Mouse (Mus musculus): Measurements from ENCODE around the gene Gm4881.

Gene Gm4881

GRCm38 (mm10) chr7:24918763-24919323 is 25.5 kb downstream of the Gm4881 start:
- CTCF ChIA-PET, result interaction anchor here in 2 of 4 experiments (0.5 to 1.4 kb wide), 6 partner anchors 12 to 729 kb away, joined by 3 to 5 read pairs (median 3); no protein-coding TSS in a partner anchor

GRCm38 (mm10) chr7:24912480-24912879 is 31.8 kb downstream of the Gm4881 start:
- CTCF ChIA-PET, result interaction anchor here in 1 of 4 experiments (0.6 kb wide), 1 partner anchor 35 kb away, joined by 3 read pairs; no protein-coding TSS in a partner anchor
- POLR2A ChIA-PET, result interaction anchor here in 1 of 4 experiments (1.5 to 3.5 kb wide), 3 partner anchors 22 to 28 kb away, joined by 6 to 20 read pairs (median 8); partner anchors contain the start of gene Rps19

More at GRCm38 (mm10) chr7:24918763-24919323, 25.5 kb downstream of the Gm4881 start:
- POLR2A ChIA-PET, result interaction anchor here in 2 of 4 experiments (1.1 to 2.6 kb wide), 5 partner anchors 14 to 54 kb away, joined by 3 to 9 read pairs (median 5); partner anchors contain the start of gene Rabac1 (in 1 of the 2)

GRCm38 (mm10) chr7:24907211-24907748 is 37.0 kb downstream of the Gm4881 start:
- CTCF ChIA-PET, result interaction anchor here (0.6 to 6.6 kb wide), 19 partner anchors 11 to 306 kb away, joined by 3 to 92 read pairs (median 5); partner anchors contain the start of genes Rabac1 (in 2 of the 4) and Rps19 (in 1 of the 4)
- POLR2A ChIA-PET, result interaction anchor here (0.5 to 14.8 kb wide), 25 partner anchors 8 to 314 kb away, joined by 3 to 436 read pairs (median 5); partner anchors contain the start of genes Rabac1 (in 2 of the 4), Rps19 (in 2 of the 4) and Zfp526 (in 1 of the 4)

GRCm38 (mm10) chr7:24906551-24906950 is 37.7 kb downstream of the Gm4881 start:
- ChIA-PET CTCF (interaction anchor here (0.6 to 6.6 kb wide), 20 partner anchors 12 to 933 kb away, joined by 3 to 92 read pairs (median 6); partner anchors contain the start of genes Rabac1 (in 2 of the 4), Rps19 (in 1 of the 4) and Vmn1r181 (in 1 of the 4)), POLR2A (interaction anchor here (0.6 to 14.8 kb wide), 24 partner anchors 8 to 315 kb away, joined by 3 to 436 read pairs (median 4); partner anchors contain the start of genes Rps19 (in 3 of the 4), Rabac1 (in 2 of the 4) and Zfp526 (in 1 of the 4))

GRCm38 (mm10) chr7:24904936-24905335 is 39.4 kb downstream of the Gm4881 start:
- ChIA-PET POLR2A (interaction anchor here (0.7 to 14.8 kb wide), 20 partner anchors 9 to 497 kb away, joined by 3 to 436 read pairs (median 8); partner anchors contain the start of genes Rabac1 (in 2 of the 4), Rps19 (in 2 of the 4), Dmrtc2 (in 1 of the 4) and Lypd4 (in 1 of the 4)), CTCF (interaction anchor here in 3 of 4 experiments (0.5 to 6.6 kb wide), 22 partner anchors 12 to 504 kb away, joined by 3 to 92 read pairs (median 5); partner anchors contain the start of genes Gm4881 (in 1 of the 3) and Rabac1 (in 1 of the 3))

GRCm38 (mm10) chr7:24904070-24904483 is 40.2 kb downstream of the Gm4881 start:
- ChIA-PET CTCF (interaction anchor here (0.5 to 6.6 kb wide), 26 partner anchors 11 to 505 kb away, joined by 3 to 92 read pairs (median 4); partner anchors contain the start of genes Rabac1 (in 1 of the 4) and Rps19 (in 1 of the 4)), POLR2A (interaction anchor here (0.6 to 14.8 kb wide), 44 partner anchors 8 to 529 kb away, joined by 3 to 436 read pairs (median 4); partner anchors contain the start of genes Rabac1 (in 3 of the 4), Rps19 (in 3 of the 4), Cic (in 1 of the 4) and Dmrtc2 (in 1 of the 4))

- POLR2A ChIA-PET, result interaction anchor here (0.6 to 14.8 kb wide), 29 partner anchors 12 to 413 kb away, joined by 3 to 436 read pairs (median 6); partner anchors contain the start of genes Rps19 (in 3 of the 4), Dmrtc2 (in 2 of the 4), Lypd4 (in 2 of the 4) and Rabac1 (in 2 of the 4)
Measured at GRCm38 (mm10) chr7:24903444-24903825, 40.9 kb downstream of the Gm4881 start.

GRCm38 (mm10) chr7:24902630-24903443 is 41.5 kb downstream of the Gm4881 start, which contains the start of gene Arhgef1:
Gene Arhgef1 (plus strand): TSS chr7:24902912.
- ChIA-PET POLR2A (interaction anchor here (0.5 to 14.8 kb wide), 32 partner anchors 12 to 881 kb away, joined by 3 to 436 read pairs (median 4); partner anchors contain the start of genes Rps19 (in 3 of the 4), Dmrtc2 (in 1 of the 4), Lypd4 (in 1 of the 4) and Megf8 (in 1 of the 4)), CTCF (interaction anchor here in 3 of 4 experiments (0.6 to 6.6 kb wide), 9 partner anchors 10 to 414 kb away, joined by 4 to 92 read pairs (median 11); partner anchors contain the start of genes Megf8 (in 1 of the 3) and Rps19 (in 1 of the 3))

More at GRCm38 (mm10) chr7:24903444-24903825, 40.9 kb downstream of the Gm4881 start:
- CTCF ChIA-PET, result interaction anchor here (0.6 to 6.6 kb wide), 10 partner anchors 11 to 414 kb away, joined by 4 to 92 read pairs (median 12); partner anchors contain the start of genes Megf8 (in 1 of the 4) and Rps19 (in 1 of the 4)

- POLR2A ChIA-PET, result interaction anchor here (0.5 to 14.8 kb wide), 18 partner anchors 11 to 882 kb away, joined by 3 to 436 read pairs (median 4); partner anchors contain the start of genes Rps19 (in 3 of the 4), Dmrtc2 (in 1 of the 4), Lypd4 (in 1 of the 4) and Rabac1 (in 1 of the 4)
- CTCF ChIA-PET, result interaction anchor here in 2 of 4 experiments (0.6 to 6.6 kb wide), 3 partner anchors 9 to 66 kb away, joined by 4 to 92 read pairs (median 4); no protein-coding TSS in a partner anchor
Measured at GRCm38 (mm10) chr7:24902264-24902629, 42.0 kb downstream of the Gm4881 start.

GRCm38 (mm10) chr7:24901842-24902241 is 42.5 kb downstream of the Gm4881 start:
- ChIA-PET POLR2A (interaction anchor here (0.7 to 14.8 kb wide), 11 partner anchors 11 to 249 kb away, joined by 3 to 436 read pairs (median 4); partner anchors contain the start of genes Rps19 (in 3 of the 4) and Rabac1 (in 1 of the 4)), CTCF (interaction anchor here in 1 of 4 experiments (2.2 to 6.6 kb wide), 2 partner anchors 9 to 49 kb away, joined by 5 to 92 read pairs; no protein-coding TSS in a partner anchor)

GRCm38 (mm10) chr7:24901114-24901513 is 43.2 kb downstream of the Gm4881 start:
- ChIA-PET POLR2A (interaction anchor here in 3 of 4 experiments (8.4 to 14.8 kb wide), 3 partner anchors 10 to 13 kb away, joined by 98 to 436 read pairs (median 410); partner anchors contain the start of gene Rps19 (in 2 of the 3)), CTCF (interaction anchor here in 1 of 4 experiments (2.2 kb wide), 1 partner anchor 50 kb away, joined by 5 read pairs; no protein-coding TSS in a partner anchor)

- POLR2A ChIA-PET, result interaction anchor here in 2 of 4 experiments (0.7 to 14.8 kb wide), 4 partner anchors 8 to 51 kb away, joined by 3 to 436 read pairs (median 206); partner anchors contain the start of gene Rps19 (in 2 of the 2)
- CTCF ChIA-PET, result no interaction called here
Measured at GRCm38 (mm10) chr7:24897959-24898358, 46.3 kb downstream of the Gm4881 start.

- CTCF ChIA-PET, result no interaction called here
- POLR2A ChIA-PET, result interaction anchor here in 2 of 4 experiments (0.7 to 18.4 kb wide), 9 partner anchors 4 to 108 kb away, joined by 3 to 436 read pairs (median 410); partner anchors contain the start of genes Arhgef1 (in 2 of the 2), Rps19 (in 2 of the 2), Cd79a (in 1 of the 2) and Dmrtc2 (in 1 of the 2)
Measured at GRCm38 (mm10) chr7:24897224-24897623, 47.1 kb downstream of the Gm4881 start, which contains the start of gene Cd79a. Gene Cd79a (plus strand): TSS chr7:24897381.

GRCm38 (mm10) chr7:24896269-24896668 is 48.0 kb downstream of the Gm4881 start:
- CTCF ChIA-PET, result interaction anchor here in 2 of 4 experiments (0.6 to 7.1 kb wide), 3 partner anchors 9 to 422 kb away, joined by 3 to 92 read pairs (median 3); partner anchors contain the start of gene Arhgef1 (in 1 of the 2)
- POLR2A ChIA-PET, result interaction anchor here (0.7 to 18.4 kb wide), 14 partner anchors 5 to 257 kb away, joined by 3 to 436 read pairs (median 6); partner anchors contain the start of genes Arhgef1 (in 2 of the 4), Rps19 (in 2 of the 4), Cd79a (in 1 of the 4) and Dmrtc2 (in 1 of the 4)

GRCm38 (mm10) chr7:24895749-24896148 is 48.5 kb downstream of the Gm4881 start:
- ChIA-PET CTCF (interaction anchor here in 2 of 4 experiments (0.6 to 7.1 kb wide), 3 partner anchors 10 to 422 kb away, joined by 3 to 92 read pairs (median 3); partner anchors contain the start of gene Arhgef1 (in 1 of the 2)), POLR2A (interaction anchor here (0.6 to 18.4 kb wide), 18 partner anchors 5 to 258 kb away, joined by 3 to 436 read pairs (median 5); partner anchors contain the start of genes Rps19 (in 3 of the 4), Arhgef1 (in 2 of the 4), Cd79a (in 1 of the 4) and Dmrtc2 (in 1 of the 4))

Measured in embryonic stem cell, embryonic (primary cell).